Mouse (Mus musculus) left cerebral cortex, adult 2 months (tissue): ENCODE data around the gene Nfix. TPM values are rescaled to one million over a fixed set of nuclear protein-coding genes. Genes with fewer than 3 reads are reported as not detected.
"Not testable (repeated sequence)": the region's sequence is repeated elsewhere in the genome, so short reads cannot be mapped to it uniquely, and the experiment has no call there.

ENCODE experiments used
- DNase-seq, 2 experiments: peaks; one replicate each; pipeline ENCODE4 v3.0.0; 2021 to 2022; ENCODE audit warnings: low spot score in 2 of 2, mixed read lengths in 1 of 2; ENCODE audit errors: extremely low spot score in 1 of 2
- H3K27ac ChIP-seq: fragments of 200-600 bp; 2 replicates; pipeline ENCODE4 v1.8.1; 2022
- H3K4me3 ChIP-seq: fragments of 200-600 bp; 2 replicates; pipeline ENCODE4 v1.8.1; 2022
- CTCF ChIP-seq: fragments of 200-600 bp; IDR thresholded peaks from 2 replicates; pipeline ENCODE4 v1.8.1; 2022; ENCODE audit warnings: antibody characterized with exemption, mild to moderate bottlenecking, moderate library complexity
- intact Hi-C: fragments of 180-260 bp; cut with DNase I; formaldehyde crosslinking; loops from one replicate; pipeline ENCODE4 v1.15.1; 2025
- total RNA-seq, 2 experiments: library from RNA; stranded (reverse); gene quantifications; 2 replicates each; pipeline ENCODE4 v1.2.3; 2021

Gene Nfix
- total RNA-seq, 2 experiments from 2014 or later: 347 to 350 TPM

GRCm38 (mm10) chr8:84693332-84693731 lies 106.8 kb downstream of the Nfix start:
- no peak overlapping the region for H3K4me3 ChIP-seq
- no peak for TF ChIP-seq CTCF
- intact Hi-C loops: no loop called here
- no peak overlapping the region for H3K27ac ChIP-seq
- DNase-seq: no peak

- H3K27ac ChIP-seq: peak overlapping the region; percentile 85
- intact Hi-C loops: loop anchor here (1.0 kb wide), 1 partner anchor 24 kb away; no protein-coding TSS in a partner anchor
- peak; percentile 89 to 90 for DNase-seq
- H3K4me3 ChIP-seq: peak overlapping the region; percentile 61
- no peak; the same call in 1 of the 2 replicates for TF ChIP-seq CTCF
These were observed 110.8 kb downstream of the Nfix start for GRCm38 (mm10) chr8:84689091-84689915.

GRCm38 (mm10) chr8:84687705-84688100 lies 112.4 kb downstream of the Nfix start, which contains the start of gene Nacc1:
Nacc1 (minus strand) TSS chr8:84687862.
- peak within 1 kb of the TSS; percentile 94 for H3K27ac ChIP-seq
- intact Hi-C loops: loop anchor here (1.0 kb wide), 1 partner anchor 25 kb away; the partner anchor contains the start of gene Ier2
- peak; percentile 22 for TF ChIP-seq CTCF
- peak; percentile 84 to 86 for DNase-seq
- peak within 1 kb of the TSS; percentile 96 for H3K4me3 ChIP-seq

GRCm38 (mm10) chr8:84687003-84687704 lies 113.0 kb downstream of the Nfix start:
- Histone ChIP-seq H3K27ac (peak overlapping the region; percentile 94), H3K4me3 (peak overlapping the region; percentile 96)
- TF ChIP-seq CTCF: no peak
- intact Hi-C loops: loop anchor here (1.0 kb wide), 1 partner anchor 25 kb away; the partner anchor contains the start of gene Ier2
- no peak for DNase-seq

GRCm38 (mm10) chr8:84686191-84687002 lies 113.7 kb downstream of the Nfix start, which contains the start of gene Trmt1:
Trmt1 (plus strand) TSS chr8:84686307.
- intact Hi-C loops: loop anchor here (1.0 kb wide), 1 partner anchor 24 kb away; the partner anchor contains the start of gene Ier2
- DNase-seq: no peak
- Histone ChIP-seq H3K4me3 (peak within 1 kb of the TSS; percentile 96), H3K27ac (peak within 1 kb of the TSS; percentile 94)
- TF ChIP-seq CTCF: no peak

- H3K27ac ChIP-seq: peak overlapping the region; percentile 28; the same call in 1 of the 2 replicates
- no peak for DNase-seq
- no peak overlapping the region for H3K4me3 ChIP-seq
- TF ChIP-seq CTCF: no peak
- intact Hi-C loops: no loop called here
These were observed 115.6 kb downstream of the Nfix start for GRCm38 (mm10) chr8:84684537-84684936.

- no peak overlapping the region for H3K27ac ChIP-seq
- intact Hi-C loops: no loop called here
- no peak for DNase-seq
- no peak for TF ChIP-seq CTCF
- H3K4me3 ChIP-seq: no peak overlapping the region
These were observed 117.9 kb downstream of the Nfix start for GRCm38 (mm10) chr8:84682257-84682656.

- no peak overlapping the region for H3K27ac ChIP-seq
- no peak overlapping the region for H3K4me3 ChIP-seq
- no peak for DNase-seq
- intact Hi-C loops: no loop called here
- no peak for TF ChIP-seq CTCF
These were observed 118.7 kb downstream of the Nfix start for GRCm38 (mm10) chr8:84681476-84681875.

- DNase-seq: no peak
- H3K27ac ChIP-seq: no peak overlapping the region
- intact Hi-C loops: no loop called here
- H3K4me3 ChIP-seq: no peak overlapping the region
- TF ChIP-seq CTCF: no peak
These were observed 122.8 kb downstream of the Nfix start for GRCm38 (mm10) chr8:84677305-84677704.

GRCm38 (mm10) chr8:84670295-84671006 lies 129.7 kb downstream of the Nfix start:
- H3K4me3 ChIP-seq, DNase-seq, intact Hi-C loops, H3K27ac ChIP-seq: not testable (repeated sequence)
